Mouse (Mus musculus): Measurements from ENCODE around the gene Tmem203.

GRCm38 (mm10) chr2:25236614-25237013 lies 18.6 kb upstream of the Tmem203 start, which contains the start of gene Rnf224:
- TF ChIP-seq CTCF (conservative IDR thresholded peaks at IDR 0.05; ENCODE audit: low read length) (no peak), NANOG (IDR thresholded peaks at IDR 0.05; ENCODE audit: borderline replicate concordance, low read length) (no peak), POU5F1 (IDR thresholded peaks at IDR 0.05; ENCODE audit: borderline replicate concordance, low read length) (no peak)

Data from E14TG2a.4 (cell line).